Mouse (Mus musculus) ES-E14 (cell line): ENCODE data around the gene Selplg. TPM values are rescaled to one million over a fixed set of nuclear protein-coding genes. Genes with fewer than 3 reads are reported as not detected.

Source experiments
- DNase-seq: peaks from one replicate; pipeline ENCODE4 v3.0.0-alpha.2; 2013; ENCODE audit warnings: low read depth, low spot score
- H3K27ac ChIP-seq: 2 replicates; pipeline ENCODE4 v1.5.1; 2012; ENCODE audit warnings: low read depth, mild to moderate bottlenecking, low read length, moderate library complexity, mixed read lengths; ENCODE audit not compliant: poor library complexity, insufficient read depth, severe bottlenecking
- H3K36me3 ChIP-seq: 2 replicates; pipeline ENCODE4 v1.6.1; 2012; ENCODE audit warnings: mild to moderate bottlenecking, low read length, moderate library complexity, mixed read lengths; ENCODE audit not compliant: control insufficient read depth, poor library complexity, insufficient read depth, severe bottlenecking
- H3K4me1 ChIP-seq, 2 experiments: fragments of 150-350 bp in 1 of 2; sonication (generic) in 1 of 2; 2 replicates each; pipeline ENCODE4 v1.6.1; 2012; ENCODE audit warnings: low read length in 2 of 2, mild to moderate bottlenecking in 1 of 2, mixed read lengths in 1 of 2; ENCODE audit not compliant: control insufficient read depth in 2 of 2, insufficient read depth in 2 of 2, poor library complexity in 1 of 2
- H3K4me3 ChIP-seq, 2 experiments: fragments of 150-350 bp in 1 of 2; sonication (generic) in 1 of 2; 2 replicates each; pipeline ENCODE4 v1.5.1; 2012; ENCODE audit warnings: low read length in 2 of 2, low read depth in 1 of 2, mild to moderate bottlenecking in 1 of 2, mixed read lengths in 1 of 2; ENCODE audit not compliant: insufficient read depth in 1 of 2, poor library complexity in 1 of 2, severe bottlenecking in 1 of 2
- H3K9ac ChIP-seq: 2 replicates; pipeline ENCODE4 v1.6.1; 2012; ENCODE audit warnings: low read depth, mild to moderate bottlenecking, low read length, mixed read lengths; ENCODE audit not compliant: poor library complexity, insufficient read depth, severe bottlenecking
- H3K9me3 ChIP-seq: fragments of 150-350 bp; sonication (generic); 2 replicates; pipeline ENCODE4 v1.6.1; 2012; ENCODE audit warnings: low read depth, mild to moderate bottlenecking, low read length; ENCODE audit not compliant: control insufficient read depth, insufficient read depth
- CHD2 ChIP-seq: IDR thresholded peaks from 2 replicates; pipeline ENCODE4 v1.6.1; 2014; ENCODE audit warnings: mild to moderate bottlenecking, low read depth, low read length, inconsistent platforms
- HCFC1 ChIP-seq: IDR thresholded peaks from 2 replicates; pipeline ENCODE4 v1.6.1; 2012; ENCODE audit warnings: low read length, inconsistent platforms, borderline replicate concordance; ENCODE audit not compliant: insufficient read depth
- MAFK ChIP-seq: IDR thresholded peaks from 2 replicates; pipeline ENCODE4 v1.6.1; 2014; ENCODE audit warnings: mild to moderate bottlenecking, low read depth, low read length, inconsistent platforms; ENCODE audit not compliant: insufficient read depth
- ZC3H11A ChIP-seq: IDR thresholded peaks from 2 replicates; pipeline ENCODE4 v1.6.1; 2012; ENCODE audit warnings: low read depth, mild to moderate bottlenecking, inconsistent platforms, low read length, borderline replicate concordance
- ZNF384 ChIP-seq: IDR thresholded peaks from 2 replicates; pipeline ENCODE4 v1.6.1; 2012; ENCODE audit warnings: low read depth, low read length, inconsistent platforms
- in situ Hi-C, 2 experiments: fragments of 600-800 bp; cut with MboI; formaldehyde crosslinking; loops; one replicate each; pipeline ENCODE4 v1.15.1; 2025; ENCODE audit warnings: low sequenced_read_pairs in 2 of 2, inconsistent platforms in 1 of 2; ENCODE audit not compliant: unreplicated experiment in 2 of 2
- total RNA-seq: library from RNA; depleted of rRNA; stranded (reverse); fragments of 300-350 nt; gene quantifications from 2 replicates; pipeline ENCODE4 v1.2.3, GENCODE M21; 2012

Selplg gene
- total RNA-seq, 1 experiment = 0.31 TPM

- no peak overlapping the region for H3K4me3 ChIP-seq
- H3K27ac ChIP-seq = no peak overlapping the region
- no peaks in the 10 kb centered on the region for H3K36me3 ChIP-seq
- in situ Hi-C loops = no loop called here
- H3K4me1 ChIP-seq = peaks cover 3 to 15% of the 10 kb centered on the region in 2 experiments; a peak in 1 of 4 replicates
- H3K9me3 ChIP-seq = no peaks in the 10 kb centered on the region
- DNase-seq = no peak
- H3K9ac ChIP-seq = no peak overlapping the region
- TF ChIP-seq MAFK (no peak), ZNF384 (no peak), HCFC1 (no peak), CHD2 (no peak), ZC3H11A (no peak)
Measured at GRCm38 (mm10) chr5:113831741-113832140, 703 bp downstream of the Selplg start.

- in situ Hi-C loops = no loop called here
- Histone ChIP-seq H3K4me3 (no peak overlapping the region), H3K9me3 (no peaks in the 10 kb centered on the region), H3K4me1 (peaks cover 3 to 15% of the 10 kb centered on the region in 2 experiments; a peak in 1 of 4 replicates), H3K36me3 (no peaks in the 10 kb centered on the region), H3K27ac (no peak overlapping the region), H3K9ac (no peak overlapping the region)
- TF ChIP-seq ZNF384 (no peak), ZC3H11A (no peak), CHD2 (no peak), MAFK (no peak), HCFC1 (no peak)
- DNase-seq = no peak
Measured at GRCm38 (mm10) chr5:113830796-113831195, 1.6 kb downstream of the Selplg start.

GRCm38 (mm10) chr5:113830292-113830643 lies 2.2 kb downstream of the Selplg start:
- Histone ChIP-seq H3K4me3 (peak overlapping the region; percentile 40 to 44; a peak in 2 of 4 replicates), H3K9ac (peak overlapping the region; percentile 59), H3K9me3 (no peaks in the 10 kb centered on the region), H3K4me1 (peaks cover 3 to 15% of the 10 kb centered on the region in 2 experiments; a peak in 1 of 4 replicates), H3K36me3 (no peaks in the 10 kb centered on the region), H3K27ac (peak overlapping the region; percentile 3; the same call in 1 of the 2 replicates)
- in situ Hi-C loops = no loop called here
- TF ChIP-seq ZNF384 (no peak), CHD2 (no peak), HCFC1 (no peak), MAFK (no peak), ZC3H11A (no peak)
- DNase-seq = no peak

GRCm38 (mm10) chr5:113829566-113830291 lies 2.7 kb downstream of the Selplg start:
- Histone ChIP-seq H3K4me3 (peak overlapping the region; percentile 40 to 44; a peak in 2 of 4 replicates), H3K9ac (peak overlapping the region; percentile 59), H3K9me3 (no peaks in the 10 kb centered on the region), H3K36me3 (no peaks in the 10 kb centered on the region), H3K4me1 (peaks cover 3 to 15% of the 10 kb centered on the region in 2 experiments; a peak in 1 of 4 replicates), H3K27ac (peak overlapping the region; percentile 3; the same call in 1 of the 2 replicates)
- no peak for TF ChIP-seq HCFC1
- no peak for TF ChIP-seq ZC3H11A
- TF ChIP-seq ZNF384 = no peak
- TF ChIP-seq CHD2 = no peak
- TF ChIP-seq MAFK = no peak
- no peak for DNase-seq
- in situ Hi-C loops = no loop called here
